Mouse (Mus musculus): ENCODE measurements around the gene Emsy. TPM values are rescaled to one million over a fixed set of nuclear protein-coding genes. Genes with fewer than 3 reads are reported as not detected.

Emsy gene
- polyA plus RNA-seq, 1 experiment: 20.9 TPM

- no peak for DNase-seq
- 65% methylated on average over 5 of the region's 5 CpGs for WGBS
- H3K4me1 ChIP-seq (ENCODE audit: control insufficient read depth, insufficient read depth, low read length): peaks cover 3% of the 10 kb centered on the region; the same call in 1 of the 2 replicates
- H3K36me3 ChIP-seq (ENCODE audit: control insufficient read depth, insufficient read depth, low read length): no peaks in the 10 kb centered on the region
- no peak overlapping the region for H3K27ac ChIP-seq (ENCODE audit: insufficient read depth, low read depth, low read length)
- no peaks in the 10 kb centered on the region for H3K27me3 ChIP-seq (replicated peaks; ENCODE audit: control insufficient read depth, insufficient read depth, low read length)
- no peak for TF ChIP-seq CTCF (conservative IDR thresholded peaks at IDR 0.05; ENCODE audit: insufficient read depth, insufficient read length, low read depth, low read length)
- no peak overlapping the region for H3K4me3 ChIP-seq (ENCODE audit: insufficient read depth, low read depth, low read length)
Observed at GRCm38 (mm10) chr7:98698041-98698440, 41.5 kb upstream of the Emsy start.

- WGBS: 18% methylated on average over 2 of the region's 2 CpGs
- peaks cover 4% of the 10 kb centered on the region; the same call in 1 of the 2 replicates for H3K4me1 ChIP-seq (ENCODE audit: control insufficient read depth, insufficient read depth, low read length)
- DNase-seq: peak; percentile 43
- H3K4me3 ChIP-seq (ENCODE audit: insufficient read depth, low read depth, low read length): no peak overlapping the region
- no peaks in the 10 kb centered on the region for H3K36me3 ChIP-seq (ENCODE audit: control insufficient read depth, insufficient read depth, low read length)
- no peak overlapping the region for H3K27ac ChIP-seq (ENCODE audit: insufficient read depth, low read depth, low read length)
- H3K27me3 ChIP-seq (replicated peaks; ENCODE audit: control insufficient read depth, insufficient read depth, low read length): no peaks in the 10 kb centered on the region
- TF ChIP-seq CTCF (conservative IDR thresholded peaks at IDR 0.05; ENCODE audit: insufficient read depth, insufficient read length, low read depth, low read length) (peak; percentile 54), POLR2A (IDR thresholded peaks at IDR 0.05; ENCODE audit: low read depth, low read length) (no peak)
Observed at GRCm38 (mm10) chr7:98697496-98697895, 40.9 kb upstream of the Emsy start.

DNA sequence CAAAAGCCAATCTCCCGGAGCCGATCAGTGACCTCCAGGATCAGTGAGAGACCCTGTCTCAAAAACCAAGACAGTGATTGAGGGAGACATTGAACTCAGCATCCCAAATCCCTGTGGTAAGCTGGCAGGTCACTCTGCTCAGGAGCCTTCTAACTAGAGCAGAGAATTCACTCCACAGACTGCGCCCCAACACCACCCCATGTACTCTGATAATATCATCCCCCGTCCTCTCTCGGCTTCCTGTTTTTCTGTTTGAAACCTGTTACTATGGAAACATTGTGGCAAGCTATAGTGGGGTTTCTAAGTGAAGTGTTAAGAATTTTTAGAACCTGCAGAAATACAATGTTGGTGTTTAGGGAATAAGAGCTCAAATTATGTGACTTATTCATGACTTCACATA lies 37.5 kb upstream of the Emsy start:
- H3K27me3 ChIP-seq (replicated peaks; ENCODE audit: control insufficient read depth, insufficient read depth, low read length): no peaks in the 10 kb centered on the region
- H3K36me3 ChIP-seq (ENCODE audit: control insufficient read depth, insufficient read depth, low read length): no peaks in the 10 kb centered on the region
- peaks cover 4% of the 10 kb centered on the region; the same call in 1 of the 2 replicates for H3K4me1 ChIP-seq (ENCODE audit: control insufficient read depth, insufficient read depth, low read length)
- no peak for TF ChIP-seq POLR2A (IDR thresholded peaks at IDR 0.05; ENCODE audit: low read depth, low read length)
- TF ChIP-seq CTCF (conservative IDR thresholded peaks at IDR 0.05; ENCODE audit: insufficient read depth, insufficient read length, low read depth, low read length): no peak
- no peak overlapping the region for H3K27ac ChIP-seq (ENCODE audit: insufficient read depth, low read depth, low read length)
- H3K4me3 ChIP-seq (ENCODE audit: insufficient read depth, low read depth, low read length): no peak overlapping the region
- 76% methylated on average over 5 of the region's 5 CpGs for WGBS
- peak; percentile 47 for DNase-seq

GRCm38 (mm10) chr7:98692761-98693546 lies 36.4 kb upstream of the Emsy start:
- peak overlapping the region; percentile 21; the same call in 1 of the 2 replicates for H3K4me3 ChIP-seq (ENCODE audit: insufficient read depth, low read depth, low read length)
- DNase-seq: peak; percentile 76
- TF ChIP-seq CTCF (conservative IDR thresholded peaks at IDR 0.05; ENCODE audit: insufficient read depth, insufficient read length, low read depth, low read length) (no peak), POLR2A (IDR thresholded peaks at IDR 0.05; ENCODE audit: low read depth, low read length) (no peak)
- peak overlapping the region; percentile 43; the same call in 1 of the 2 replicates for H3K27ac ChIP-seq (ENCODE audit: insufficient read depth, low read depth, low read length)
- WGBS: 20% methylated on average over 24 of the region's 24 CpGs
- no peaks in the 10 kb centered on the region for H3K27me3 ChIP-seq (replicated peaks; ENCODE audit: control insufficient read depth, insufficient read depth, low read length)
- H3K36me3 ChIP-seq (ENCODE audit: control insufficient read depth, insufficient read depth, low read length): no peaks in the 10 kb centered on the region
- peaks cover 4% of the 10 kb centered on the region; the same call in 1 of the 2 replicates for H3K4me1 ChIP-seq (ENCODE audit: control insufficient read depth, insufficient read depth, low read length)

DNA sequence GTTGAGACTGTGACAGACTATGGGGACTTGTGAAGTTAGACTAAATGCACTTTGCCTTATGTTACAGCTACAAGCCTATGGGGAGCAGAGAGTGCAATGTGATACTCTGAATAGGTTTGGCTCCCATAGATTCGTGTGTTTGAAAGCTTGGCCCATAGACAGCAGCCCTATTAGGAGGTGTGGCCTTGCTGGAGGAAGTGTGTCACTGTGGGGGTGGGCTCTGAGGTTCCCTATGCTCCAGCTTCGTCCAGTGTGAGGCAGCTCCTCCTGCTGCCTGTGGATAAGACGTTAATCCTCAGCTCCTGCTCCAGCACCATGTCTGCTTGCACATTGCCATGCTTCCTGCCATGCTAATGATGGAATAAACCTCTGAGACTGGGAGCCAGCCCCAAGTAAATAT lies 34.2 kb upstream of the Emsy start:
- TF ChIP-seq POLR2A (IDR thresholded peaks at IDR 0.05; ENCODE audit: low read depth, low read length) (no peak), CTCF (conservative IDR thresholded peaks at IDR 0.05; ENCODE audit: insufficient read depth, insufficient read length, low read depth, low read length) (no peak)
- Histone ChIP-seq H3K4me1 (ENCODE audit: control insufficient read depth, insufficient read depth, low read length) (peaks cover 4% of the 10 kb centered on the region; the same call in 1 of the 2 replicates), H3K27ac (ENCODE audit: insufficient read depth, low read depth, low read length) (no peak overlapping the region), H3K36me3 (ENCODE audit: control insufficient read depth, insufficient read depth, low read length) (no peaks in the 10 kb centered on the region), H3K27me3 (replicated peaks; ENCODE audit: control insufficient read depth, insufficient read depth, low read length) (no peaks in the 10 kb centered on the region), H3K4me3 (ENCODE audit: insufficient read depth, low read depth, low read length) (no peak overlapping the region)
- no peak for DNase-seq
- WGBS: 25% methylated on average over 3 of the region's 3 CpGs

GRCm38 (mm10) chr7:98690126-98690525 lies 33.5 kb upstream of the Emsy start:
- DNase-seq: no peak
- TF ChIP-seq POLR2A (IDR thresholded peaks at IDR 0.05; ENCODE audit: low read depth, low read length) (no peak), CTCF (conservative IDR thresholded peaks at IDR 0.05; ENCODE audit: insufficient read depth, insufficient read length, low read depth, low read length) (no peak)
- WGBS: 69% methylated on average over 1 of the region's 1 CpGs
- H3K27ac ChIP-seq (ENCODE audit: insufficient read depth, low read depth, low read length): no peak overlapping the region
- peaks cover 4% of the 10 kb centered on the region; the same call in 1 of the 2 replicates for H3K4me1 ChIP-seq (ENCODE audit: control insufficient read depth, insufficient read depth, low read length)
- no peaks in the 10 kb centered on the region for H3K36me3 ChIP-seq (ENCODE audit: control insufficient read depth, insufficient read depth, low read length)
- H3K4me3 ChIP-seq (ENCODE audit: insufficient read depth, low read depth, low read length): no peak overlapping the region
- no peaks in the 10 kb centered on the region for H3K27me3 ChIP-seq (replicated peaks; ENCODE audit: control insufficient read depth, insufficient read depth, low read length)

- peak; percentile 49 for DNase-seq
- TF ChIP-seq CTCF (conservative IDR thresholded peaks at IDR 0.05; ENCODE audit: insufficient read depth, insufficient read length, low read depth, low read length): no peak; the same call in 1 of the 2 replicates
- TF ChIP-seq POLR2A (IDR thresholded peaks at IDR 0.05; ENCODE audit: low read depth, low read length): no peak
- no peaks in the 10 kb centered on the region for H3K36me3 ChIP-seq (ENCODE audit: control insufficient read depth, insufficient read depth, low read length)
Observed at GRCm38 (mm10) chr7:98685895-98686294, 29.3 kb upstream of the Emsy start.

More at GRCm38 (mm10) chr7:98685895-98686294, 29.3 kb upstream of the Emsy start:
- no peaks in the 10 kb centered on the region; the same call in 1 of the 2 replicates for H3K4me1 ChIP-seq (ENCODE audit: control insufficient read depth, insufficient read depth, low read length)
- WGBS: 15% methylated on average over 13 of the region's 13 CpGs
- H3K27ac ChIP-seq (ENCODE audit: insufficient read depth, low read depth, low read length): no peak overlapping the region
- H3K27me3 ChIP-seq (replicated peaks; ENCODE audit: control insufficient read depth, insufficient read depth, low read length): no peaks in the 10 kb centered on the region
- no peak overlapping the region for H3K4me3 ChIP-seq (ENCODE audit: insufficient read depth, low read depth, low read length)

Data from kidney, adult 2 months (tissue).